8 mouse cellular contexts compared by ENCODE assay signal in genomic region chr10:128891296-128892094, GRCm38 (mm10). TPM values are rescaled to one million over a fixed set of nuclear protein-coding genes. Genes with fewer than 3 reads are reported as not detected.
DNase-seq lines count a peak whose midpoint lies in the region; ATAC-seq and TF ChIP-seq lines count a peak whose summit lies in the region.

Gene Gdf11 (minus strand): TSS chr10:128891718.

- H3K9me3 ChIP-seq in heart, embryonic 13.5 days: no peaks in the 10 kb centered on the region
- no peaks in the 10 kb centered on the region for H3K9me3 ChIP-seq in neural tube, embryonic 15.5 days (replicated peaks)

- H3K9ac ChIP-seq in heart, embryonic 13.5 days: peak within 1 kb of the TSS; percentile 85
- H3K9ac ChIP-seq in neural tube, embryonic 15.5 days (replicated peaks): peak within 1 kb of the TSS; percentile 85

- peaks cover 5% of the 10 kb centered on the region; the same call in 1 of the 2 replicates for H3K36me3 ChIP-seq in heart, embryonic 13.5 days
- peaks cover 10% of the 10 kb centered on the region for H3K36me3 ChIP-seq in neural tube, embryonic 15.5 days

- peaks cover 34% of the 10 kb centered on the region for H3K27me3 ChIP-seq in heart, embryonic 13.5 days (replicated peaks)
- H3K27me3 ChIP-seq in neural tube, embryonic 15.5 days (replicated peaks): peaks cover 9% of the 10 kb centered on the region

- under 1% methylated on average over 44 of the region's 89 CpGs for WGBS in heart, embryonic 13.5 days
- WGBS in lung, adult 2 months: under 1% methylated on average over 55 of the region's 89 CpGs
- under 1% methylated on average over 52 of the region's 89 CpGs for WGBS in neural tube, embryonic 15.5 days

- no peaks in the 10 kb centered on the region for H3K4me1 ChIP-seq in cortical plate, adult 2 months (ENCODE audit: control insufficient read depth, insufficient read depth, low read length)
- peaks cover 61% of the 10 kb centered on the region for H3K4me1 ChIP-seq in heart, embryonic 13.5 days
- H3K4me1 ChIP-seq in lung, adult 2 months (ENCODE audit: control insufficient read depth, insufficient read depth, low read length): peaks cover 6% of the 10 kb centered on the region; the same call in 1 of the 2 replicates
- H3K4me1 ChIP-seq in neural tube, embryonic 15.5 days: peaks cover 58% of the 10 kb centered on the region

- H3K27ac ChIP-seq in cortical plate, adult 2 months (ENCODE audit: insufficient read depth, low read length): no peak within 1 kb of the TSS
- H3K27ac ChIP-seq in heart, embryonic 13.5 days (replicated peaks): peak within 1 kb of the TSS; percentile 87
- H3K27ac ChIP-seq in neural tube, embryonic 15.5 days (replicated peaks): peak within 1 kb of the TSS; percentile 95

- peak; percentile 74 for DNase-seq in 416B (ENCODE audit: low read depth)
- peak; percentile 81 for DNase-seq in CD4-positive helper T cell, adult 2 months (ENCODE audit: low read depth, low spot score)
- DNase-seq in kidney, postnatal 4 days: peak; percentile 78 to 84
- DNase-seq in lung, adult 2 months: peak; percentile 36
- no peak for DNase-seq in frontal cortex, postnatal 14 days (ENCODE audit: low spot score in 2 of 2)

- TF ChIP-seq CTCF in cortical plate, adult 2 months (IDR thresholded peaks at IDR 0.05; ENCODE audit: extremely low read depth, insufficient read depth, low read length): no peak
- no peak for TF ChIP-seq CTCF in lung, adult 2 months (IDR thresholded peaks at IDR 0.05; ENCODE audit: insufficient read depth, low read length)

- peak within 1 kb of the TSS; percentile 65 for H3K4me3 ChIP-seq in cortical plate, adult 2 months (ENCODE audit: insufficient read depth, low read length)
- peak within 1 kb of the TSS; percentile 75 for H3K4me3 ChIP-seq in heart, embryonic 13.5 days
- peak within 1 kb of the TSS; percentile 50 for H3K4me3 ChIP-seq in lung, adult 2 months (replicated peaks; ENCODE audit: extremely low read depth, low read depth, low read length)
- H3K4me3 ChIP-seq in neural tube, embryonic 15.5 days (replicated peaks): peak within 1 kb of the TSS; percentile 68

- no peak for TF ChIP-seq POLR2A in cortical plate, adult 2 months (IDR thresholded peaks at IDR 0.05; ENCODE audit: extremely low read depth, insufficient read depth, low read length)
- no peak for TF ChIP-seq POLR2A in lung, adult 2 months (IDR thresholded peaks at IDR 0.05; ENCODE audit: borderline replicate concordance, extremely low read depth, low read depth, low read length)

- peak; percentile 62; the same call in 1 of the 2 replicates for ATAC-seq in heart, embryonic 13.5 days (ENCODE audit: extremely low read depth, insufficient number of reproducible peaks, low FRiP score, low TSS enrichment)
- peak; percentile 85 for ATAC-seq in neural tube, embryonic 15.5 days (ENCODE audit: low FRiP score)

- H3K4me2 ChIP-seq in heart, embryonic 13.5 days: peak within 1 kb of the TSS; percentile 96
- H3K4me2 ChIP-seq in neural tube, embryonic 15.5 days: peak within 1 kb of the TSS; percentile 84

RNA-seq across cellular contexts. Expression of gene Gdf11, which starts in this region (rescaled TPM):
- 7.2 TPM in 2 replicates for polyA plus RNA-seq in cortical plate, adult 2 months (2012; rRNA removed)
- 2.8 and 3.6 TPM in 2 replicates for polyA plus RNA-seq in heart, embryonic 13.5 days (2015; fragmentation: Nextera tagmentation; extraction: Ambion mirVana)
- 0.45 and 0.99 TPM in 2 replicates for polyA plus RNA-seq in lung, adult 2 months (2012; rRNA removed)
- 6.8 and 9.0 TPM in 2 replicates for polyA plus RNA-seq in neural tube, embryonic 15.5 days (2015; fragmentation: Nextera tagmentation; extraction: Ambion mirVana)

Comparison
In these comparisons a context has a peak if more than half of its experiments do, and no peak if none do; other contexts are left out.
1. Peak in DNase-seq and H3K4me3 ChIP-seq in lung, adult 2 months; RNA of the gene not detected or under 1 TPM.
2. DNase-seq: peak in 416B (single experiment), CD4-positive helper T cell, adult 2 months (single experiment) and kidney, postnatal 4 days (2 of 2); none in frontal cortex, postnatal 14 days (0 of 2).
3. Peak in every context shown above with its lines, with median percentiles within 50 percentile points of each other: H3K4me3 ChIP-seq.